In genomic region chr19:11044671-11044995, GRCm38 (mm10) we compare ENCODE assay signal across 8 mouse cellular contexts. TPM values are rescaled to one million over a fixed set of nuclear protein-coding genes. Genes with fewer than 3 reads are reported as not detected.
DNase-seq lines count a peak whose midpoint lies in the region; ATAC-seq and TF ChIP-seq lines count a peak whose summit lies in the region.

No protein-coding gene starts in this region.

- H3K27me3 ChIP-seq in liver, embryonic 11.5 days (replicated peaks; ENCODE audit: control insufficient read depth, insufficient read depth, low read length) = no peaks in the 10 kb centered on the region
- H3K27me3 ChIP-seq in limb, embryonic 10.5 days (ENCODE audit: low read depth, poor library complexity, severe bottlenecking) = 0 out of 2 replicates have a peak, but pooled peaks cover 6% of the 10 kb centered on the region
- no peaks in the 10 kb centered on the region for H3K27me3 ChIP-seq in neural tube, embryonic 13.5 days

- peak; percentile 60; the same call in 1 of the 2 replicates for ATAC-seq in liver, embryonic 11.5 days (replicated peaks; ENCODE audit: low FRiP score)
- peak; percentile 79; the same call in 1 of the 2 replicates for ATAC-seq in neural tube, embryonic 13.5 days (ENCODE audit: low read depth)

- no peak for TF ChIP-seq POLR2A in embryonic fibroblast, embryonic 13.5 days (IDR thresholded peaks at IDR 0.05; ENCODE audit: low read depth, low read length)

- peak overlapping the region; percentile 59 for H3K4me2 ChIP-seq in liver, embryonic 11.5 days
- peak overlapping the region; percentile 57 for H3K4me2 ChIP-seq in neural tube, embryonic 13.5 days

- H3K4me3 ChIP-seq in liver, embryonic 11.5 days (ENCODE audit: low read depth, low read length) = peak overlapping the region; percentile 31
- peak overlapping the region; percentile 36 for H3K4me3 ChIP-seq in embryonic fibroblast, embryonic 13.5 days (ENCODE audit: insufficient read depth, low read length)
- peak overlapping the region; percentile 42 for H3K4me3 ChIP-seq in limb, embryonic 10.5 days
- H3K4me3 ChIP-seq in neural tube, embryonic 13.5 days = peak overlapping the region; percentile 37

- no peak for DNase-seq in liver, embryonic 11.5 days (ENCODE audit: low spot score)
- DNase-seq in liver = no peak
- DNase-seq in limb, embryonic 10.5 days (ENCODE audit: low spot score) = no peak
- no peak for DNase-seq in adrenal gland, postnatal 4 days (ENCODE audit: low spot score in 2 of 2)
- no peak for DNase-seq in cerebellum, postnatal 36 days
- DNase-seq in testis, postnatal 10 days (ENCODE audit: low spot score) = no peak

- WGBS in liver, embryonic 11.5 days = 35% methylated on average over 5 of the region's 5 CpGs
- 39% methylated on average over 5 of the region's 5 CpGs for WGBS in limb, embryonic 10.5 days
- 29% methylated on average over 5 of the region's 5 CpGs for WGBS in neural tube, embryonic 13.5 days

- TF ChIP-seq CTCF in embryonic fibroblast, embryonic 13.5 days (IDR thresholded peaks at IDR 0.05; ENCODE audit: borderline replicate concordance, insufficient read depth, low read length) = no peak

- no peaks in the 10 kb centered on the region for H3K4me1 ChIP-seq in liver, embryonic 11.5 days (replicated peaks; ENCODE audit: control insufficient read depth, insufficient read depth, low read length)
- no peaks in the 10 kb centered on the region for H3K4me1 ChIP-seq in embryonic fibroblast, embryonic 13.5 days (ENCODE audit: control insufficient read depth, insufficient read depth, low read length)
- no peaks in the 10 kb centered on the region for H3K4me1 ChIP-seq in limb, embryonic 10.5 days
- no peaks in the 10 kb centered on the region for H3K4me1 ChIP-seq in neural tube, embryonic 13.5 days (replicated peaks)

- no peaks in the 10 kb centered on the region for H3K9me3 ChIP-seq in liver, embryonic 11.5 days (ENCODE audit: control insufficient read depth, low read length)
- H3K9me3 ChIP-seq in limb, embryonic 10.5 days (replicated peaks) = no peaks in the 10 kb centered on the region
- no peaks in the 10 kb centered on the region for H3K9me3 ChIP-seq in neural tube, embryonic 13.5 days

- H3K36me3 ChIP-seq in liver, embryonic 11.5 days (ENCODE audit: control insufficient read depth, insufficient read depth, low read length) = no peaks in the 10 kb centered on the region
- no peaks in the 10 kb centered on the region for H3K36me3 ChIP-seq in limb, embryonic 10.5 days
- H3K36me3 ChIP-seq in neural tube, embryonic 13.5 days = no peaks in the 10 kb centered on the region

- no peak overlapping the region for H3K27ac ChIP-seq in liver, embryonic 11.5 days (ENCODE audit: low read depth, low read length)
- H3K27ac ChIP-seq in embryonic fibroblast, embryonic 13.5 days (ENCODE audit: insufficient read depth, low read length) = no peak overlapping the region
- H3K27ac ChIP-seq in limb, embryonic 10.5 days = no peak overlapping the region
- H3K27ac ChIP-seq in neural tube, embryonic 13.5 days (replicated peaks) = no peak overlapping the region

- no peak overlapping the region for H3K9ac ChIP-seq in liver, embryonic 11.5 days (ENCODE audit: low read depth, low read length)
- H3K9ac ChIP-seq in neural tube, embryonic 13.5 days = peak overlapping the region; percentile 59

RNA-seq across cellular contexts. Expression of gene Ms4a18, which starts 26.8 kb away (rescaled TPM):
- polyA plus RNA-seq in liver, embryonic 11.5 days (2014; fragmentation: Nextera tagmentation; extraction: Ambion mirVana) = not detected in 2 replicates
- polyA plus RNA-seq in embryonic fibroblast, embryonic 13.5 days (2011; ENCODE audit: insufficient read length, low read depth, missing spikeins) = not detected in 2 replicates
- not detected in 2 replicates for polyA plus RNA-seq in limb, embryonic 10.5 days (2016; fragmentation: Nextera tagmentation; extraction: Ambion mirVana)
- polyA plus RNA-seq in neural tube, embryonic 13.5 days (2015; fragmentation: Nextera tagmentation; extraction: Ambion mirVana) = not detected in 2 replicates
- not detected for total RNA-seq in adrenal gland, postnatal 4 days (2021)

RNA-seq across cellular contexts. Expression of gene Ms4a8a, which starts 36.3 kb away (rescaled TPM):
- not detected in 2 replicates for polyA plus RNA-seq in liver, embryonic 11.5 days (2014; fragmentation: Nextera tagmentation; extraction: Ambion mirVana)
- polyA plus RNA-seq in embryonic fibroblast, embryonic 13.5 days (2011; ENCODE audit: insufficient read length, low read depth, missing spikeins) = not detected in 2 replicates
- not detected in 2 replicates for polyA plus RNA-seq in limb, embryonic 10.5 days (2016; fragmentation: Nextera tagmentation; extraction: Ambion mirVana)
- polyA plus RNA-seq in neural tube, embryonic 13.5 days (2015; fragmentation: Nextera tagmentation; extraction: Ambion mirVana) = not detected in 2 replicates
- 1 to 10 TPM; 1.1 to 1.5 TPM for total RNA-seq in adrenal gland, postnatal 4 days (2021)

RNA-seq across cellular contexts. Expression of gene Ms4a15, which starts 51.6 kb away (rescaled TPM):
- not detected in 2 replicates for polyA plus RNA-seq in liver, embryonic 11.5 days (2014; fragmentation: Nextera tagmentation; extraction: Ambion mirVana)
- polyA plus RNA-seq in embryonic fibroblast, embryonic 13.5 days (2011; ENCODE audit: insufficient read length, low read depth, missing spikeins) = not detected in 2 replicates
- not detected in 2 replicates for polyA plus RNA-seq in limb, embryonic 10.5 days (2016; fragmentation: Nextera tagmentation; extraction: Ambion mirVana)
- polyA plus RNA-seq in neural tube, embryonic 13.5 days (2015; fragmentation: Nextera tagmentation; extraction: Ambion mirVana) = not detected in 2 replicates
- under 1 TPM in 1 of 2 experiments, not detected in 1; 0.51 TPM for total RNA-seq in adrenal gland, postnatal 4 days (2021)
